Mouse (Mus musculus) C2C12 (cell line): ENCODE results near the gene Syvn1. TPM values are rescaled to one million over a fixed set of nuclear protein-coding genes. Genes with fewer than 3 reads are reported as not detected.

Experiments used
- H3K27me3 ChIP-seq: one replicate; pipeline ENCODE4 v1.6.1; 2011; ENCODE audit not compliant: control insufficient read depth, insufficient read depth, insufficient read length
- H3K36me3 ChIP-seq: one replicate; pipeline ENCODE4 v1.6.1; 2011; ENCODE audit not compliant: control insufficient read depth, insufficient read depth
- H3K4me3 ChIP-seq: one replicate; pipeline ENCODE4 v1.5.1; 2011; ENCODE audit warnings: mild to moderate bottlenecking, control low read depth; ENCODE audit not compliant: poor library complexity, insufficient read depth, severe bottlenecking
- H3K79me2 ChIP-seq: one replicate; pipeline ENCODE4 v1.6.1; 2011; ENCODE audit not compliant: control insufficient read depth, insufficient read depth
- H3K79me3 ChIP-seq: one replicate; pipeline ENCODE4 v1.6.1; 2011; ENCODE audit warnings: low read depth, control low read depth
- H3ac ChIP-seq: one replicate; pipeline ENCODE3; 2011; ENCODE audit warnings: low read depth; ENCODE audit not compliant: control insufficient read depth, insufficient read length
- CEBPB ChIP-seq: IDR thresholded peaks from one replicate; pipeline ENCODE4 v1.6.1; 2011; ENCODE audit warnings: low read depth, mild to moderate bottlenecking, control low read depth, moderate library complexity
- CTCF ChIP-seq: IDR thresholded peaks from one replicate; pipeline ENCODE4 v1.5.1; 2011; ENCODE audit not compliant: control insufficient read depth, insufficient read depth, insufficient read length
- FOSL1 ChIP-seq: IDR thresholded peaks from one replicate; pipeline ENCODE4 v1.8.0; 2011; ENCODE audit warnings: mild to moderate bottlenecking, low read length; ENCODE audit not compliant: poor library complexity, insufficient read depth, severe bottlenecking
- MAX ChIP-seq: IDR thresholded peaks from one replicate; pipeline ENCODE4 v1.6.1; 2011; ENCODE audit warnings: mild to moderate bottlenecking, control low read depth
- MYOD1 ChIP-seq: IDR thresholded peaks from one replicate; pipeline ENCODE4 v1.6.1; 2011; ENCODE audit warnings: low read depth; ENCODE audit not compliant: control insufficient read depth, insufficient read length
- MYOG ChIP-seq: IDR thresholded peaks from one replicate; pipeline ENCODE4 v1.6.1; 2011; ENCODE audit not compliant: control insufficient read depth, insufficient read length; ENCODE audit errors: extremely low read depth
- USF1 ChIP-seq: IDR thresholded peaks from one replicate; pipeline ENCODE4 v1.6.1; 2011; ENCODE audit warnings: low read depth, mild to moderate bottlenecking, control low read depth, moderate library complexity
- polyA plus RNA-seq: library from polyadenylated mRNA; unstranded; fragments of >200 nt; fragmentation: generic; extraction: Trizol; gene quantifications from one replicate; pipeline ENCODE4 v1.2.1, GENCODE M21; 2012; ENCODE audit warnings: missing spikeins

Gene Syvn1
- polyA plus RNA-seq, 1 experiment = 18.7 TPM

DNA sequence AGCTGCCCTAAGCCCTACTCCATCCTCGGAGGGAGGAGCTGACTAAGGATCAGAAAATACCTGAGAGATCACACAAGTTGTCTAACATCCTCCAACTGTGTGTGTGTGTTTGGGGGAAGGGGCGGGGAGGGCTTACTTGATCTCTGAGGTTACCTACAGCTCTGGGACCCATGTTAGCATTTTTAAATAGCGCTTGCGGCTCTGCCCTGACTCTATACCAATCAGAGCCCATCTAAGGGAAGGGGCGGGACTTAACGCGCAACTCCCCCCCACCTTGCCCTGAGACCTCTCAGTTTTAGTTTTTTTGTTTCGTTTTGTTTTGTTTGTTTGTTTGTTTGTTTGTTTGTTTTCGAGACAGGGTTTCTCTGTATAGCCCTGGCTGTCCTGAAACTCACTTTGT is 16.9 kb upstream of the Syvn1 start:
- Histone ChIP-seq H3K79me2 (no peaks in the 10 kb centered on the region), H3K79me3 (no peaks in the 10 kb centered on the region), H3K4me3 (no peak overlapping the region), H3ac (no peak overlapping the region), H3K27me3 (peaks cover 14% of the 10 kb centered on the region), H3K36me3 (no peaks in the 10 kb centered on the region)
- TF ChIP-seq MYOD1 (no peak), MYOG (no peak), CEBPB (no peak), USF1 (no peak), CTCF (no peak), MAX (no peak), FOSL1 (no peak)

DNA sequence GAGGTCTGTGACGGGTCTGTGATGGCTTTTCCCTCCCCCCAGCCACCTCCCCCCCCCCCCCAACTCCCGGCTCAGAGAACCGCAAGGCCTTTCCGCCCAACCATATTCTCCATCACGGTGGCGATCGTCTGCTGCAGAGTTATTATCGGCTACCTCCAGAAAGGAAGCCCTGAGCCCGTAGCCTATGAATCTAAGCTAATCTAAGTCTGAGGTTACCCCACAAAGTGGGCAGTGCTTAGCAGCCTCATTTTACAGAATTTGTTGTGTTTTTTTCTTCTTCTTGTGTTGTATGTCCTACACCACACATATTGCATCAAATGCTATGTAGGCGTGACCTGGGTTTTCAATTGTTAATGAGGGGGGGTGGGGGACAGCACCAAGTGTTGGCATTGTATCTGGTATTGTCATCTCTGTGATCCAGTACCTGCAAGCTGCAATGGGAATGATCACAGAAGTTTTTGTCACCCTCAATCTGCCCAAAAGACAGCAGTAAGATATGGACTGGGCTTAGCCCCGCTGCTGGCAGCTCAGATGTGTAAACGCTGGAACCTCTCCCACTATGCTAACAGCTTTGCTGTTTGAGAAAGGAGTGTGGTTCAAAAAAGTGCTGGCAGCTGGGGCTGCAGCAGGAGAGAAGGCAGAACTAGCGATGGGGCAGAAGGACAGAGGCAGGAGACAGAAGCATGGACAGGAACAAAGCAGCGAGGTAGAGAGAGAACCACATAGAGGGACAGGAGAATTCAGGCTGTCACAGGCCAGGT is 15.7 kb upstream of the Syvn1 start:
- Histone ChIP-seq H3K27me3 (peaks cover 7% of the 10 kb centered on the region), H3K36me3 (no peaks in the 10 kb centered on the region), H3K79me3 (no peaks in the 10 kb centered on the region), H3ac (no peak overlapping the region), H3K4me3 (no peak overlapping the region), H3K79me2 (no peaks in the 10 kb centered on the region)
- no peak for TF ChIP-seq MYOD1
- TF ChIP-seq FOSL1 = no peak

DNA sequence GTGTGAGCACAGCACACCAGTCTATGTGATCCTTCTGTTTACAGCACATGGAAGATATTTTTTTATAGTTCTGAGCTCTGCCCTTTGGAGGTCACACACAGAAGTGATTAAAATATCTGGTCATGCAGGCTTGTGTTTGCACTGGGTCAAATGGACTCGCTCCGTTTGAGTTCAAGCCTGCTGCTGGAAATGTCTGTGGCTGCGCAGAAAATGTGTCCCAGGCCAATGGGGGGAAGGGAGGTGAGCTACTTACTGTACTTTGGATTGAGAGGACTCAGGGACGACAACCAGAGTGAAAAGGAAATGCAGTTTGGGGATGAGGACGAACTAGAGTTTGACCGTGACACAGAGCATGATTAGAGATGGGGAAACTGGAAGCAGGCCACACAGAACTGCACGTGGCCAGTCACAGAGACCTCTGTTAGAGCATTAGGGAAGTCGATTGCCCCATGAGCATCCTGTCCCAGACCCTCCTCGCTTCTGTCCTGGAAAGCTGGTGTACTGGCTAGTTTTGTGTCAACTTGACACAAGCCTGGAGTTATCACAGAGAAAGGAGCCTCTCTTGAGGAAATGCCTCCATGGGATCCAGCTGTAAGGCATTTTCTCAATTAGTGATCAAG is 10.3 kb upstream of the Syvn1 start:
- Histone ChIP-seq H3K79me3 (no peaks in the 10 kb centered on the region), H3K79me2 (no peaks in the 10 kb centered on the region), H3ac (no peak overlapping the region), H3K4me3 (no peak overlapping the region), H3K36me3 (no peaks in the 10 kb centered on the region), H3K27me3 (peaks cover 3% of the 10 kb centered on the region)
- no peak for TF ChIP-seq USF1
- TF ChIP-seq MYOD1 = no peak
- no peak for TF ChIP-seq CTCF
- no peak for TF ChIP-seq MAX
- TF ChIP-seq MYOG = no peak
- TF ChIP-seq CEBPB = no peak
- no peak for TF ChIP-seq FOSL1

DNA sequence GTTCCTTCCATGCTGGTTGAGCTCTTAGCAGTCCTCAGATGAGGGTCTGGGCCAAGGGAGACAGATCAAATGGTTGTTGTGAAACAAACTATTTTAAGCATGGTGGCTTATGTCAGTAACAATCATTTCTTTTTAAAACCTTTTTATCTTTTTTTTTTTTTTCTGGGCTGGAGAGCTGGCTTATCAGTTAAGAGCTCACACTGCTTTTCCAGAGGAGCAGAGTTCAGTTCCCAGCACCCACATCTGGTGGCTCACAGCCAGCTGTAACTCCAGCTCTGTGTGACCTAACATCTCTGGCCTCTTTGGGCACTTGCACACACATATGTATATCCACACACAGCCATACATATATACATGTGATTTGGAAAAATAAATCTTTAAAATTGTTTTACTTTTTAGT is 8.7 kb upstream of the Syvn1 start:
- no peak overlapping the region for H3ac ChIP-seq
- H3K4me3 ChIP-seq = no peak overlapping the region
- TF ChIP-seq MYOG (no peak), FOSL1 (no peak), MAX (no peak), USF1 (no peak), MYOD1 (no peak), CEBPB (no peak), CTCF (no peak)
- no peaks in the 10 kb centered on the region for H3K79me2 ChIP-seq
- H3K27me3 ChIP-seq = peaks cover under 1% of the 10 kb centered on the region
- no peaks in the 10 kb centered on the region for H3K79me3 ChIP-seq
- no peaks in the 10 kb centered on the region for H3K36me3 ChIP-seq

DNA sequence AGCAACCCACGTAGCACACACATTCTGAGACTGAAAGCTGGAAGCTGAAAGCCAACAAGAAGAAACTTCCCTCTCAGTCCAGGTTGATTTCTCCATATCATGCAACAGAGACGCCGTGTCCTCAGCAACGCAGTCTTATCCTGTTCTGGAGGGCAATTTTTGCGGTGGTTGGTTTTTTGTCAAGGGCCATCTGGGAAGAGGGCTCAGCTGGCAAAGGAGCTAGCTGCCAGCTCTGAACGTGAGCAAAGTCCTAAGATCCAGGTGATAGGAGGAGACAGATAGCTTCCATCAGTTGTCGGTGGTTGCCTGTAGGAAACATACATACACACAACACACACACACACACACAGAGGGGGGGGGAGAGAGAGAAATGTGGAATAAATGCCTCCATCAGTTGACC is 8.1 kb upstream of the Syvn1 start:
- TF ChIP-seq FOSL1 = no peak
- TF ChIP-seq MYOD1 = no peak
- no peak for TF ChIP-seq CEBPB
- no peak for TF ChIP-seq MAX
- TF ChIP-seq MYOG = no peak
- TF ChIP-seq USF1 = no peak
- no peak for TF ChIP-seq CTCF
- Histone ChIP-seq H3K79me2 (no peaks in the 10 kb centered on the region), H3K4me3 (no peak overlapping the region), H3K36me3 (no peaks in the 10 kb centered on the region), H3K79me3 (no peaks in the 10 kb centered on the region), H3K27me3 (no peaks in the 10 kb centered on the region), H3ac (no peak overlapping the region)

DNA sequence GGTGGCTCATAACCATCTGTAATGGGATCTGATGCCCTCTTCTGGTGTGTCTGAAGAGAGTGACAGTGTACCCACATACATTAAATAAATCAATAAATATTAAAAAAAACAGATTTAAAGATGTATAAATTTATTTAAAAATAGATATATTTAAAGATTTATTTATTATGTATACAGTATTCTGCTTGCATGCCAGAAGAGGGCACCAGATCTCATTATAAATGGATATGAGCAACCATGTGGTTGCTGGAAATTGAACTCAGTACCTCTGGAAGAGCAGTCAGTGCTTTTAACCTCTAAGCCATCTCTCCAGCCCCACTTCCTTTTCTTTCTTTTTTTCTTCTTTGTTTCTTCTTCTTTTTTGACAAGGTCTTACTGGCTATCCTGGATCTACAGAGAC is 6.4 kb upstream of the Syvn1 start:
- Histone ChIP-seq H3K79me3 (no peaks in the 10 kb centered on the region), H3K4me3 (no peak overlapping the region), H3K79me2 (no peaks in the 10 kb centered on the region), H3K36me3 (no peaks in the 10 kb centered on the region), H3ac (no peak overlapping the region), H3K27me3 (no peaks in the 10 kb centered on the region)
- no peak for TF ChIP-seq MAX
- no peak for TF ChIP-seq CTCF
- no peak for TF ChIP-seq CEBPB
- no peak for TF ChIP-seq USF1
- TF ChIP-seq FOSL1 = no peak
- TF ChIP-seq MYOD1 = no peak
- TF ChIP-seq MYOG = no peak
